Mouse (Mus musculus): ENCODE measurements around the gene Psmb2.

The Psmb2 gene

DNA sequence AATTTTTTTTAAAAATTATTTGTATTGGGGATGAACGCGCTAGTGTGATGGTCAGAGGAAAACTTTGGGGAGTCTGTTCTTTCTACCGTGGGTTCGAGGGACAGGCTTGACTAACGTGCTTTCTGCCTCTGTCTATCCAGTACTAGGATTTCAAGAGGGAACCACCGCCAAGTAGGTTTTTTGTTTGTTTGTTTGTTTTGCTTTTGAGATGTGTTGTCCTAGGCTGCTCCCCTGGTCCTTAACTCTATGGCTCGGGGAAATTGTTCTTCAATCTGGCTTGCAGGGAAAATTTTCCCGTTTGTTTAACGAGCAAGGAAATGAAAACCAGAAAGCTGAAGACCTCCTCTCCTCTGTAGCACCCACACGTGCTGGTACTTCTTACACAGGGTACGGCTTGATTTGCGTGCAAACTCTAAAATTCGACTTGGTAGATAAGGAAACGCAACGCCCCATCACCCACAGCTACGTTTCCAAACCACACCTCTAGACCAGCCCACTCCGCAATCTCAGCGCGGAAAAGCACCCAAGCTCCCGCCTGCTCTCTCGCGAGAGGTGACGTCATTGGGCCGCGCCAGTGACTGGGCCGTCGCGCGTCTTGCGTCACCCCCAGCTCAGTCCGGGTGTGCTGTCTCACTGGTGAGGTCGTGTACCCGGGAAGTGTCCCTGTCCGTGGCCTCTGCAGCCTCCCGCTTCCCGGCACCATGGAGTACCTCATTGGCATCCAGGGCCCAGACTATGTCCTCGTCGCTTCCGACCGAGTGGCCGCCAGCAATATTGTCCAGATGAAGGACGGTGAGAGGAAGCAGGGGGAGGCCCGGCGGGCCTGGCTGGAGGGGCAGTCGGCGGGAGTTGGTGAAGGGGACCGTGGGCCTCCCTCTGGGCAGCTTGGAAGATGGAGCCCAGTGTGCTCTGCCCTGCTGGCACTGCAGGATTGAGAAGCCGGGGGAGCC, at the start of gene Psmb2:
TSS of gene Psmb2 (plus strand) at position 577 of the 950 bp plus-strand sequence.
- in situ Hi-C loops (cut with MboI; ENCODE audit: unreplicated experiment in 2 of 2): no loop called here

DNA sequence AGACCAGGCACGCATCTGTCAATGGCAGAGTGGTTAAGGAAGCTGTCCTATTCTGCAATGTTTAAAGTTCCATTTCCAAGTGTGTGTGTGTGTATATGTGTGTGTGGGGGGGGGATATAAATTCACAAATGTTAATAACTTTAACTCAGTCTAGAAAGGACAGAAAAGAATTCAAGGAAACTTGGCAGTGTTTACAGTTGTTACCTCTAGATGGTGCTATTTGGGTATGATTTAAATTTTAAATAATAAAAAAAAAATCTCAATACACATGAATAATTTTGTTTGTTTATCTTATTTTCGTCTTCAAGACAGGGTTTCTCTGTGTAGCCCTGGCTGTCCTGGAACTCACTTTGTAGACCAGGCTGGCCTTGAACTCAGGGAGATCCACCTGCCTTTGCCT, 45.5 kb upstream of the Psmb2 start:
- in situ Hi-C loops (cut with MboI; ENCODE audit: unreplicated experiment in 2 of 2): no loop called here

DNA sequence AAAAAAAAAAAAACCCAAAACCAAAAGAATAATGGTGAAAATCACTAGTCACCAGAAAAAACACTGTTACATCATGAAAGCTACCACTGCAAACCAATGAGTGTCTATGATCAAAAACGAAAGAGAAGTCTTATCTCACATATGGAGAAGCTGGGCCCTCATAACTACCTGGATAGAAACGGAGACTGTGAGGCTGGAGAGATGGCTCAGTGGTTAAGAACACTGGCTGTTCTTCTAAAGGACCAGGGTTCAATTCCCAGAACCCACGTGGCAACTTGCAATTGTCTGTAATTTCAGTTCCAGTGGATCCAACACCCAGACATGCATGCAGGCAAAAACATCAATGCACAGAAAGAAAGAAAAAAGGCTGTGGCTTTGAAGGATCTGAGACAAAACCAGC, 44.8 kb upstream of the Psmb2 start:
- in situ Hi-C loops (cut with MboI; ENCODE audit: unreplicated experiment in 2 of 2): no loop called here

DNA sequence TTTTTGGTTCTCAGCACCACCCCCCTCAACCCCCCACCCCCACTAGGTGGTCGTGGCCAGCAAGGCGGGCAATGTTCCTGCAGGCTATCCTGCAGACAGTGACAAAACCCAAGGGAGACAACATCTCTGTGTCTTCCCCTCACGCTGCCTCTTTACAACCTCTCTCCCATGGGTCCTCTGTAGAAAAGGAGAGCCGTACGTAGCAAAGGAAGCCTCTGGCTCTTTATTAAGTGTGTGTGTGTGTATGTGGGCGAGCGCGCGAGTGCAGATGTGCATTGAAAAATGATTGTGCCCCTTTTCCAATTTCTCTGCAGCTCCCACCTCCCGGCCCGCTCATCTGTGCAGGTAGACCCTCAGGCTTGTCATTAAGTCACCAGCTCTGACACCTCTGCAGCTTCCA, 41.1 kb upstream of the Psmb2 start:
- in situ Hi-C loops (cut with MboI; ENCODE audit: unreplicated experiment in 2 of 2): no loop called here

DNA sequence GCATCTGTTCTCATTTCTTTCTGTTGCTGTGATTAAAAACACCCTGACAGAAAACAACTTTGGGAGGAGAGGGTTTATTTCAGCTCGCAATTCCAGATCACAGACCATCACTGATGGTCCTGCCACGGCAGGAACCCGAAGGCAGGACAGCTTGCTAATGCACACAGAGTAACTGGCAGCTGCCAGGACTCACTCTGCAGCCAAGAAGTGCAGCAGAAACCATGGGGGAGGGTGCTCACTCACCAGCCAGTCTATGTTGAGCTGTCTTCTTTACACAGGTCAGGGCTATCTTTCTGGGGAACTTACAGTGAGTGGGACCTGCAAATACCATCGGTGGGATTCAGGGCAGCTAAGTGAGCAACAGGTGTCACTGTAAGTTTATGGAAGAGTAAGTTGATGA, 40.0 kb upstream of the Psmb2 start:
- in situ Hi-C loops (cut with MboI; ENCODE audit: unreplicated experiment in 2 of 2): no loop called here

DNA sequence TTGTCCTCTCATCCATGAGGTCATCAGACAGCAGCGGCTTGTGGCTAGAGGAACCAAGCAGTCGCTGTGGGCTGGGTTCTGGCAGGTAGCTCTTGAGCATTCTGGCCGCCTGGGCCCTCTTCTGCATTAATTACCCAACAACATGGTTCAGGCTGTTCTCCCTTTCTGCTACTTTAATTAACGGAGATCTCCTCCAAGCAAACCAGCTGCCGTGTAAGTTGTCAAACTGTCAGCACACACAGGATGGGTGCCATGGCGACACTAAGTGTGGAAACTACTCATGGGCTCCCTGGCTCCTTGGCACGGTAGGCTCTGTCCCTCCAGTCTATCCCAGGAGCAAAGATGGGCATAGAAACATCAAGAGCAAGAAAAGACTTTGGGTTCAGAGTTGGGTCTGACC, 38.1 kb upstream of the Psmb2 start:
- in situ Hi-C loops (cut with MboI; ENCODE audit: unreplicated experiment in 2 of 2): no loop called here

DNA sequence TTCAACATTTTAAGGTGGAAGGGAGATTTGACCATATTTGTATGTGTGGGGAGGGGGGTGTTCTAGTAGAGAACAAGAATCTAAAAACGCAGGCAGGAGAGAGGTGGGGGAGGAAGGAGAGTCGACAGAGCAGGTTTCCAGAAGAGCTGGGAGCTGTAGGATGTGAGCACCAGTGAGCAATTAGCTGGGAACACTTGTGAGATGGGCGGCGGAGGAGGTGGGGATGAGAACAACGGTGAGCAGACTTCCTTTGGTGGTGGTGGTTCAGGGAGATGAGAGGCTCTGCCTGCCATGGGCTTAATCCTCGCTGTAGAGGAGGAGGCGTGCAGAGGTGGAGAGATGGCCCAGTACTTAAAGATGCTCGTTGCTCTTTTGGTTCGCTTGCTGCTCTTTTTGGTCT, 35.5 kb upstream of the Psmb2 start:
- in situ Hi-C loops (cut with MboI; ENCODE audit: unreplicated experiment in 2 of 2): no loop called here

DNA sequence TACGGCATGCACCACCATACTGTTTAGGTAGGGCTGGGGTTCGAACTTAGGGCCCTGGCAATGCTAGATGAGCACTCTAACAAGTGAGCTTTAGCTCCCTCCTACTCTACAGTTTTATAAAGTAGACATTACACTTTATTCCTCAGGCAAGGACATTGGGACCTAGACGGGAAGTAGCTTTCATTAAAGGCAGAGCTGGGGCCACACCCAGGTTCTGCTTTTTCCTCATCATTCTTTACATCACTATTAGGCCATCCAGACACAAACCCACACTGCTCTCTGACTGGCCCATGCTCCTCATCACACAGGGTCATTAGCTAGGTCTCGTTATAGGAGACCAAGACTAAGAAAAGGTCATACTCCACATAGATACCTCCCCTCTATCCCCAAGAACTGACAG, 33.6 kb upstream of the Psmb2 start:
- in situ Hi-C loops (cut with MboI; ENCODE audit: unreplicated experiment in 2 of 2): no loop called here

DNA sequence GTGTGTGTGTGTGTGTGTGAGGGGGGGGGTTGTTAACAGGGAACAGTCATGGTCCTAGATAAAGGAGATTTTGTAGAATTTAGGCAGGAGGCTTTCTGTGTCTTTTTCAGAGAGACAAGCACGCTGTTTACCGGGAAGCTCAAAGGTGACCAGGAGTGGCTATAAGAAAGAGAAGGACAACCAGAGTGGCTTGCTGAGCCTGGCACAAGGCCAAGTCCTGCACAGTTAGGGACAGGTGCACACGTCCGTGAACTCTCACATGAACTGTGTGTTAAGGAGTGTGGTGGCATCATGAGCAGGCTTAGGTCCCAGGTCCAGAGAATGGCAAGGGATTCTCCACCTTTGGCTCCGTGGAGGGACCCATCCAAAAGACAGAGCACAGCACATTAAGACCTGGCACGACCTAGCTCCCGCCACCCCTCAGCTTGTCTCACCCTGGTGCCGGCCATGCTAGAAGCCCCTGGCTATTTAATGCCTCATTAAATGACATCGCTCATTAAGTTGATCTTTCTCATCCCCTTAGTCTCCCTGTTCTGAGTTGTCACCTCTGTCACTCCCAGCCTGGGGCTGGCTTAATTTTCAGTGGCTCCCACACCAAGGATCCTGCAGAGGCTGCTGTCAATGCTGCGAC, 33.0 kb upstream of the Psmb2 start:
- in situ Hi-C loops (cut with MboI; ENCODE audit: unreplicated experiment in 2 of 2): no loop called here

DNA sequence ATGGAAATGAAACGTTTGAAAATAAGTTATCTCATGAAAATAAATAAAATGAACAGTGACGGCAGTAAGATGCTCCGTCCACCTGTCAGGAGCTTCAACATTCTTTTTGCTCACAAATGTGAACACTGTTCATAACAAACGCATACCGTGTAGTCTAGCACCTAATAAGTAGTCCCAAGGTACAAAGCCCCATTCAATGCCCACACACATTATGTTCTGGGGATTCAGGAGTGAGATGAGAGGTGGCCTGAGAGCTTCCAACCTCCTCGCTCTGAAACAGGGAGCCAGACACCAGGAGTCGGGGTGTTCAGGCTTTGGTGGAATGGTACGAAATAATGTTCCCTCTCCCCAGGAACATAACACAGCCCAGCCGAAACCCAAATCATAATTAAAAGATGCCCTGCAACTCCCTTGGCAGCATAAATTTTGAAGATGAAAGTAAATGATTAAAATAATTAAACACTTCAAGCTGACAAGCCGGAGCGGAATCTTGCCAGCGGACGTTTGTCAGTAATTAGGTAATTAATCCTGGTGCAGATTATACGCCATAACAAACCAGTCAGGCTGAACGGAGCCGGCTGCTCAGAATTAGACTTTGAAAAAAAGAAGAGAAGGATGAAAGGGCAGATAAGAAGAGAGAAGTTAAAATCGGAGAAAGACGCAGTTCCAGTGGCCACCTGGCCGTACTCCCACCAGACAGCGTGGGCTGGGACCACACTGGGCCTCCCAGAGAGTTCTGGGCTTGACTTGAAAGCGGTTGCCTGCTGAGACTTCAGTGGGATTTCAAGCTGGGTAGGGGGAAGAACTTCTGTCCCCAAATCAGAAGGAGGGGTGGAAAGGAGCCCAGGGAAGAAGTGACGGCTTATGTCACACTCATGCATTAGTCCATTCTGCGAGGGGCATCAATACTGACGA, 29.2 kb upstream of the Psmb2 start:
- in situ Hi-C loops (cut with MboI; ENCODE audit: unreplicated experiment in 2 of 2): no loop called here

DNA sequence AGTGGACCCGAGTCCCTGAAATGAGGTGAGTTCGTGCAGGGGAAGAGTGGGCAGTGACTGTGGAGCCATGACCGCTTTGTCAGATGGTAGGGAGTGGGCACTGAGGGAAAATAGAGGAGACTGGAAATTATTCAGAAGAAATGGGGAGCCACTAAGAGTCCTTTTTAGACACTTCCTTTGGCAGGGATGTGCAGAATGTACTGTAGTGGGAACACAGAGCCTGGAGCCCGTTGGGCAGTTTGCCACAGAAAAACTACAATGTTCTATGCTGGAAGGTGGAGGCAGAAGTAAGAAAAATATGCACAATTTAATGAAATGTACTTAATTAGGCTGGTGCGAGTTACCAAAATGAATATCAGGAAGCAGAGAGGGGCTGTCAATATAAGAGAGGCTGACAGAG, 24.3 kb upstream of the Psmb2 start:
- in situ Hi-C loops (cut with MboI; ENCODE audit: unreplicated experiment in 2 of 2): no loop called here

DNA sequence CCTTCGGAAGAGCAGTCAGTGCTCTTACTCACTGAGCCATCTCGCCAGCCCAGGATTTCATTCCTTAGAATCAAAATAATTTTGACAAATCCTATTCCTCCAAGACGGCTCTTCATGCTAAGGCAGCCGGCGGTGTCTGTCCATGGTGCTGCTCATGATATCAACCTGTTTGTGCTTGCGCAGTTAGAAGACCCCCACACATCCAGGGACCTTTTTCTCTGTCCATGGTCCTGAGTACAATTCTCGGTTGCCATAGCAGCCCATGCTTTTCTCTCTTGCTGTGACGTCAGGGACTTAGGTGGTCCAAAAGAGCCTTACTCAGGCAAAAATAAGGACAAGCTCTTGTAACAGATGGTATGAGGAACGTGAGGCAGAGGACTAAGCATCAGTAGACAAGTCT, 22.1 kb upstream of the Psmb2 start:
- in situ Hi-C loops (cut with MboI; ENCODE audit: unreplicated experiment in 2 of 2): no loop called here

DNA sequence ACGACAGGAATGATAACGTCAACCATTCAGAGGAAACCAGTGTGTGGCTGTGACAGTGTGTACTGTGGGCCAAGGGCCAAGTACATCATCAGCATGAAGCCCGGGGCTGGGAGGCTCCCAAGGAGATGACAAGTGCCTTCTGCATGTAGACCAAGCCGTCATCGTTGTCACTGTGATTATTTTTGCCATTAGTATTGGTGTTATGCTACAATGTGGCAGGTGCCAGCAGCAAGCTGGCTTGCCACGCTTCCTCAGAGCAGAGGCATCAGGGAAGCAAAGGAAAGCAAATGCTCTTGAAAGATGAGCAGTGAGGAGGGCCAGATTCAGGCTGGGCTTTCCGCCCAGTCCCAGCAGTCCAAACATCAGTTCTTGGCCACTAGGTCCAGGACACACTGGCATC, 16.2 kb upstream of the Psmb2 start:
- in situ Hi-C loops (cut with MboI; ENCODE audit: unreplicated experiment in 2 of 2): no loop called here

DNA sequence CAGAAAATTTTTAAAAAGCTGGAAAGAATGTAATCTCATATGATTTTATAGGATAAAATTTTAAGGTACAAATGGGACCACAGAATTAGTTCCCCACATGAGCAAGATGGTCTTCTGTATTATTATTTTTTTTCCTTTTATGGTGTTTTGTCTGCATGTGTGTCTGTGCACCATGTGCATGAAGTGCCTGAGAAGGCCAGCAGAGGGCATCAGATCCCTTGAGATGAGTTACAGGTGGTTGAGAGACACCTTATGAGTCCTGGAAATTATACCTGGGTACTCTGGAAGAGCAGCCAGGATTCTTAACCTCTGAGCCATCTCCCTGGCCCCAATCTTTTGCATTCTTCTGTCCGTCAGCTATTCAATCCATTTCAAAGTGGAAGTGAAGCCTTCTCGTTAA, 10.4 kb upstream of the Psmb2 start:
- in situ Hi-C loops (cut with MboI; ENCODE audit: unreplicated experiment in 2 of 2): no loop called here

DNA sequence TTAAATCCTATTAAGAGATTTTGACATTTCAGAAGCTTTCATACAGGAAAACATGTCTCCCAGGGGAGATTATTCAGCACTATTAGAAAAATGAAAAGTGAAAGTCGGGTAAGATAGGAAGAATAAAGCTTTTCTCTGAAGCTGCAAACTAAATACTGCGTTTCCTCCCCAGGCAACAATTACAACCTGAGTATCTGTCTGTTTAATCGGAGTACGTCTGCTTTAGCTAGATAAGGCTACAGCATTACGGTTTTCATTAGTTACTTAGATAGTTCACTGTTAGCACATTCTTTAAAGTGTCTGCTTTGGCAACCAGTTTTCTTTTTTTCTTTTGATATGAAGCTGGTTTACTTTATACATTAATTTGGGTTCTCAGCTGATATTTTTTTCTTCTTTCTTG, 4.9 kb downstream of the Psmb2 start:
- in situ Hi-C loops (cut with MboI; ENCODE audit: unreplicated experiment in 2 of 2): no loop called here

DNA sequence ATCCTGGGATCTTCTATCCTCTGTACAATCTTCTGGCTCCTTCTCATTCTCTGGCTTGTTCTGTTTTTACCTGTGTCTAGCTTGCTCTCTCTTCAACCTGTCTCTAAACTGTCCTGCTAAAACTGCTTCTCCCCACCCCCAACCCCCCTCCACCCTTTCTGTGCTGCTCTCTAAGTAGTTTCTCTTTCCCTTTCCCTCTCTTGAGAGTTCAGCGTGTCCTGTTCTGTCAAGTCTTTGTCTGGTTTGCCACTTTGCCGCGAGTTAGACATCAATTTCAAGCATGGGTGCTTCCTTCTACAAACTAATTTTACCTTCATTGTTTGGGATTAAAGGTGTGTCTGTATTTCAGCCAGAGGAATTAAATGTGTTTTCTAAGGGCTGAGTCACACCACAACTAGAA, 5.7 kb downstream of the Psmb2 start:
- in situ Hi-C loops (cut with MboI; ENCODE audit: unreplicated experiment in 2 of 2): no loop called here

DNA sequence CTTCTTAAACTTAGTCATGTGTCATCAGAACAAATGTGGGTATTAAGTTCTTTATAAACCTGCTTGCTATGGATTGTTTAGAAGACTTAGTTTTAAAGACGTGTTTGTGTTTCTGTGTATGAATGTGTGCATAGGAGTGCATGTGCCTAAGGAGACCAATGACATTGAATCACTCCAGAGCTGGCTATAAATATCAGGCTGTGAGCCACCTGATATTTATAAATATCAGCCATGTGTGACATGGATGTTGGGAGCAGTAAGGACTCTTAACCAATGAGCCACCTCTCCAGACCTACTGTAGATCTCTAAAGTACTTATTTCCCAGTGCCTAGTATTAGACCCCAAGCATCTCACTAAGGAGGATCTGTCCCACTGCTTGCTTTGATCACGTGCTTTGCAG, 12.0 kb downstream of the Psmb2 start:
- in situ Hi-C loops (cut with MboI; ENCODE audit: unreplicated experiment in 2 of 2): no loop called here

DNA sequence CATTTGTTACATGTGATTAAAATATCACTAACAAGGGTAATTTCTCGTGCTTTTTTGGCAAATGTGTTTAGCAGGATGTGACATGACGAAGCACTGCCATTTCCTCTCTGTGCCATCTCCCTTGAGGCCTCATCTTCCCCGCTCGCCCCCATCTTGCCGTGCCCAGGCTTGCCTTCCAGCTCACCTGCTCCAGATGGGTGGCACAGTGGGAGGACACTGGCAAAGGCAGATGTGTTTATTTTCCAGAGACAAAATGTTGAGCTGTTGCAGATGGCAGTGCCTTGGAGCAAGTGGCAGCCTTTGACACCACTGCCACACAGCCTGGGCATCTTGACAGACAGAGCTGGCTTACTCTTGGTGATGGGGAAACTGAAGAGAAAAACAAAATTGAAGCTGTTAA, 15.6 kb downstream of the Psmb2 start:
- in situ Hi-C loops (cut with MboI; ENCODE audit: unreplicated experiment in 2 of 2): no loop called here

DNA sequence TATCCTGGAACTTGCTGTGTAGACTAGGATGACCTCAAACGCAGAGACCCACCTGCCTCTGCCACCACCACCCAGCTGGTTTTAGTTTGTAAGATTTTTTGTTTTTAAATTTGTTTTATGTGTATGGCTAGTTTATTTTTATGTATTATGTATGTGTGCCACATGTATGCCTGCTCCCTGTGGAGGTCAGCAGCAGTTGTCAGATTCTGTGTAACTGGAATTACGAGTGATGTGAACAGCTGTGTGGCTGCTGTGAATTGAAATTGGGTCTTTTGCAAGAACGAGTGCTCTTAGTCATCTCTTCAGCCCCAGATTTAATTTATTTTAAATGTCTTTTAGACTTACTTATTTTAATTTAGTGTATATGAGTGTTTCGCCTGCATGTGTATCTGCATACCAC, 19.5 kb downstream of the Psmb2 start:
- in situ Hi-C loops (cut with MboI; ENCODE audit: unreplicated experiment in 2 of 2): no loop called here

DNA sequence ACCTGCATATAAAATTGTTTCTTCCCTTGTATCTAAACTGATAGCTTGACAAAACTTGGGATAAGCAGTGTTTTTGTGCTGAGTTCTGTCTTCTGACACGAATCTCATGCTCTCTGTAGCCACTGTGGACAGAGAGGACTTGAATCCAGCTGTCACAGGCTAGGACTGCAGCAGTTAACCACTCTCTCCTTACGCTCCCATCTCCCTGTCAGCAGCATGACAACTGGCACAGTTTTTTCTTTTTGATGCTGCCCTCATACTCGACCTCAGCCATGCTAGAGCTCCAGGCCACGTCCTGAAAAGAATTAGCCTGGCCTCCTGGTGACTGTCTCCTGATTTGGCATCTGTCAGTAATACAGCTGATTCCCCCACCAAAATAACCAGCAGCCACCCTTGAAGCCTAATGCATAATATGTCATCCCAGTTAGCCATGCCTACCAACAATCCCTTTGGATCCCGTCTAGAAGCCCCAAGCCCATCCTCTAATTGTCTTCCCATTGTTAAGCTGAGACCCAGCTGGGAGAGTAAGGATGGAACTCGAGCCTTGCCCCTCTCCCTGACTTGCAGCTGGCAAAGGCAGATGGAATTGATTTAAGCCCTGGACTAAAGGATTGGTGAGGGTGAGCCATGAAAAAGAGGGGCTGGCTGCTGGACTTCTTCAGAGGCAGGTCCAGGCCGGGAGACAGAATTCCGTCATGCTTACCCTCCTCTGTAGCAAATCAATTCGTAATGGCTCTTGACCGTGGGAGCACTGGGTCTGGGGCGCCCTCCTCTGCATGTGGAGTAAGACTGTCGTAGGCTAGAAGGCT, 29.4 kb downstream of the Psmb2 start:
- in situ Hi-C loops (cut with MboI; ENCODE audit: unreplicated experiment in 2 of 2): no loop called here
